Mouse (Mus musculus) intestine, embryonic 14.5 days (tissue): ENCODE measurements around the gene Fgfr2. TPM values are rescaled to one million over a fixed set of nuclear protein-coding genes. Genes with fewer than 3 reads are reported as not detected.

Source experiments
- ATAC-seq: fragments of 200-750 bp; cut with Nextera tagmentation; replicated peaks from 2 replicates; pipeline ENCODE4 v1.8.0; 2017; ENCODE audit warnings: low read depth, moderate number of reproducible peaks, moderate TSS enrichment, moderate library complexity; ENCODE audit not compliant: low FRiP score, low TSS enrichment
- DNase-seq: peaks from one replicate; pipeline ENCODE4 v3.0.0-alpha.2; 2018; ENCODE audit warnings: low spot score
- H3K27ac ChIP-seq: fragments of 300-500 bp; sonication (generic); 2 replicates; pipeline ENCODE4 v1.5.1; 2014; ENCODE audit warnings: low read depth, mild to moderate bottlenecking, control low read depth
- H3K27me3 ChIP-seq: fragments of 300-500 bp; sonication (generic); replicated peaks from 2 replicates; pipeline ENCODE4 v1.6.1; 2014; ENCODE audit warnings: low read length, control low read depth; ENCODE audit not compliant: control insufficient read depth, insufficient read depth
- H3K36me3 ChIP-seq: fragments of 300-500 bp; sonication (generic); 2 replicates; pipeline ENCODE4 v1.6.1; 2014; ENCODE audit warnings: low read length, control low read depth; ENCODE audit not compliant: control insufficient read depth, insufficient read depth
- H3K4me1 ChIP-seq: fragments of 300-500 bp; sonication (generic); replicated peaks from 2 replicates; pipeline ENCODE4 v1.6.1; 2014; ENCODE audit warnings: low read length, control low read depth, mixed read lengths; ENCODE audit not compliant: control insufficient read depth, insufficient read depth
- H3K4me2 ChIP-seq: fragments of 300-500 bp; sonication (generic); 2 replicates; pipeline ENCODE4 v1.6.1; 2014; ENCODE audit warnings: low read length
- H3K4me3 ChIP-seq: fragments of 300-500 bp; sonication (generic); 2 replicates; pipeline ENCODE4 v1.5.1; 2014; ENCODE audit warnings: low read depth, low read length, control low read depth, mixed read lengths
- H3K9ac ChIP-seq: fragments of 300-500 bp; sonication (generic); 2 replicates; pipeline ENCODE4 v1.6.1; 2014; ENCODE audit warnings: mild to moderate bottlenecking, low read length
- H3K9me3 ChIP-seq: fragments of 300-500 bp; sonication (generic); 2 replicates; pipeline ENCODE4 v1.6.1; 2016; ENCODE audit warnings: low read length, control low read depth; ENCODE audit not compliant: control insufficient read depth
- WGBS: fragments of 180-500 bp; shearing (Covaris S2); extraction: QIAGEN DNeasy Blood & Tissue Kit; methylation state at CpG from one replicate; pipeline ENCODE4 v1.1.7; 2014; 5-methylcytosine and 5-hydroxymethylcytosine counted together
- polyA plus RNA-seq: library from polyadenylated mRNA; unstranded; fragments of >200 nt; fragmentation: Nextera tagmentation; extraction: Ambion mirVana; gene quantifications from 2 replicates; pipeline ENCODE4 v1.2.1, GENCODE M21; 2014

The Fgfr2 gene
- polyA plus RNA-seq, 1 experiment from 2014 or later = 105 TPM

GRCm38 (mm10) chr7:132704310-132704875 lies 418.8 kb downstream of the Fgfr2 start:
- no peak for ATAC-seq

DNA sequence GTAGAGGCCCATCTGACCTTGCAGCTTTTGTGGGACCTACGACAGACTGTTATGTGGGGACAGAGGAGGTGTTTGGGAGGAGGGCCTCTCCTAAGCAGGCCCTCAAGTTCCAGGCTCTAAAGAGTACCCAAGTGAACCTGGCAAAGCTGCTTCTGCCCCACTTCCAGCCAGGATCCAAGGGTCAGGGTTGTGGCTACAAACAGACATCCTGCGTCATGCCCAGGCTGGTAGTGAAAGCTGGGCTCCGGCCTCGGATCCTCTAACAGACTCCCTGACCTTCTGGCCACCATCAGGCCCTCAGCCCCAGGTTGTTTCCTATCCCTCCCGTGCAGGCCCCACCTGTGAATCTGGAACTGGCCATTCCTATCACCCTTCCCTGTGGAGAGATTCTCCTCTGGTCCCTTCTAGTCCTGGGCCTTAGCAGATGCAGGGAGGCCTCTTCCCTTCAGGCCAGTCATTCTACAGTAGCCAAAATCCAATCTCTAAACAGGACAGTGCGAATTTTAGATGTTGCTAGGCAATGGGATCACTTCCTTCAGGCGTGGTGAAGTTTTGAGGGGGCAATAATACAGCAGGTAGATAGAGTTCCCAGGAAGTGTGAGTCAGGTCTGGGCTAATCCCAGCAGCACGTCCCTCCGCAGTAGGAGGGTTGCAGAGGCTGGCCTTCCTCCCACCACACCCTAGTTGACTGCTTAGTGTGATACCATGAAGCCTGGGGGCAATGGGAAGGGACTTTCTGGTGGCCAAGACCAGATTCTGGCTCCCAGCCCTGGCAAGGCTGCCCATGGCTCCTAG lies 419.4 kb downstream of the Fgfr2 start:
- 76% methylated on average over 9 of the region's 9 CpGs for WGBS
- no peaks in the 10 kb centered on the region for H3K27me3 ChIP-seq
- no peaks in the 10 kb centered on the region for H3K36me3 ChIP-seq
- H3K9ac ChIP-seq = no peak overlapping the region
- H3K4me3 ChIP-seq = no peak overlapping the region
- H3K9me3 ChIP-seq = no peaks in the 10 kb centered on the region
- H3K4me2 ChIP-seq = no peak overlapping the region
- no peak overlapping the region for H3K27ac ChIP-seq
- no peak for ATAC-seq
- no peak for DNase-seq
- no peaks in the 10 kb centered on the region for H3K4me1 ChIP-seq

More at GRCm38 (mm10) chr7:132704310-132704875, 418.8 kb downstream of the Fgfr2 start:
- H3K4me1 ChIP-seq = no peaks in the 10 kb centered on the region
- no peak overlapping the region for H3K4me3 ChIP-seq
- no peak overlapping the region for H3K9ac ChIP-seq
- H3K36me3 ChIP-seq = no peaks in the 10 kb centered on the region
- no peak overlapping the region for H3K4me2 ChIP-seq
- DNase-seq = no peak
- no peaks in the 10 kb centered on the region for H3K27me3 ChIP-seq
- WGBS = 94% methylated on average over 8 of the region's 8 CpGs
- no peaks in the 10 kb centered on the region for H3K9me3 ChIP-seq
- H3K27ac ChIP-seq = no peak overlapping the region

DNA sequence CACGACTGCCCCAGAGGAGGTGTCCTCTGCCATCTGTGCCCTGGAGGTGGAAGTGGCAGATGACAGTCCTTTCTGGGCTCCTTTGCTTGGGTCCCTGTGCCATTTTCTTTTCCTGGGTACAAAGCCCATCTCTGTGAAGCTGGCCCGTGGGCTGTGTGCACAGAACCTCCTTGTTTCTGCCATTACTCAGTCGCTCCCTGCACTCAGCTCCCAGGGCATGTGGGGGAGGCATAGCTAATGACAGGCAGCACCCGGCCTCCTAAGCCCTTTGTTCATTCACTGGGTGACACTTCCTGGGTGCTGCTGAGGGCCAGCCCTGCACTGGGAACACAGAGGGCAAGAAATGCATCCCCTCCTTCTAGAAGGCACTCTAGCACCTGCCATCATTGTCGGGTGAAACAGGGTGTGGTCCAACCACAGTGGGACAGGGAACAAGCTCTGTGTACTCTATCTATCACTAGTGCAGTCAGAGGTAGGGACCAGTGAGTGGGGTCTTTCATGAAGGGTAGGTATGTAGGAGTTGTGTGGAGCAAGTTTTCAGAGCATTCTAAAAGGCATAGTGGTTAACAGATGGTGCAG lies 420.6 kb downstream of the Fgfr2 start:
- 71% methylated on average over 5 of the region's 5 CpGs for WGBS

DNA sequence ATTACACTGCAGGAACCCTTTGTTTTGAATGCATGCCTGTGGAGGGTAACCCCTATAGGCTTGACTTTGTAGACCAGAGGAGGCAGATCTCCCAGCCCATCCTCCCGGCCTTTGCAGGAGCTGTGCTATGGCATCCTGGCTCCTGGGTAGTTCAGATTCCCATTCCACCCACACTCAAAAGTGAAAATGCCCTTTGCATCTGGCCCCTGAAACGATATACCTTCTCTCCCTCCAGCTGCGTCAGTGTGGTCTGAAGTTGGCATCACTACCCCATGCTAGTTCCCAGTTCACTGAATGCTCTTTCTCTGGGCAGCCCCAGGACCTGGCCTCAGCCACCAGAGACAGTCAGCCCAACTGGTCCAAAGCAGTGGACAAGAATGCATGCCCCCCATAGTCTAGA lies 421.1 kb downstream of the Fgfr2 start:
- H3K27ac ChIP-seq = no peak overlapping the region
- DNase-seq (no peak), ATAC-seq (no peak)
- no peak overlapping the region for H3K4me2 ChIP-seq
- no peaks in the 10 kb centered on the region for H3K36me3 ChIP-seq
- H3K9me3 ChIP-seq = no peaks in the 10 kb centered on the region
- H3K27me3 ChIP-seq = no peaks in the 10 kb centered on the region
- no peaks in the 10 kb centered on the region for H3K4me1 ChIP-seq
- H3K4me3 ChIP-seq = no peak overlapping the region
- no peak overlapping the region for H3K9ac ChIP-seq
- 91% methylated on average over 3 of the region's 3 CpGs for WGBS

More for the DNA sequence above, 420.6 kb downstream of the Fgfr2 start:
- ATAC-seq (no peak), DNase-seq (no peak)
- Histone ChIP-seq H3K9me3 (no peaks in the 10 kb centered on the region), H3K36me3 (no peaks in the 10 kb centered on the region), H3K4me3 (no peak overlapping the region), H3K27me3 (no peaks in the 10 kb centered on the region), H3K9ac (no peak overlapping the region), H3K4me2 (no peak overlapping the region), H3K4me1 (no peaks in the 10 kb centered on the region), H3K27ac (no peak overlapping the region)

GRCm38 (mm10) chr7:132701412-132701811 lies 421.7 kb downstream of the Fgfr2 start:
- H3K9ac ChIP-seq = no peak overlapping the region
- ATAC-seq = no peak
- H3K36me3 ChIP-seq = no peaks in the 10 kb centered on the region
- H3K4me1 ChIP-seq = no peaks in the 10 kb centered on the region
- no peak for DNase-seq
- 65% methylated on average over 3 of the region's 3 CpGs for WGBS
- no peaks in the 10 kb centered on the region for H3K27me3 ChIP-seq
- no peak overlapping the region for H3K4me2 ChIP-seq
- no peaks in the 10 kb centered on the region for H3K9me3 ChIP-seq
- no peak overlapping the region for H3K4me3 ChIP-seq
- H3K27ac ChIP-seq = no peak overlapping the region

- H3K4me2 ChIP-seq = no peak overlapping the region
- DNase-seq (no peak), ATAC-seq (no peak)
- no peak overlapping the region for H3K4me3 ChIP-seq
- H3K9me3 ChIP-seq = no peaks in the 10 kb centered on the region
- no peaks in the 10 kb centered on the region for H3K36me3 ChIP-seq
- WGBS = 83% methylated on average over 4 of the region's 4 CpGs
- H3K9ac ChIP-seq = no peak overlapping the region
- no peak overlapping the region for H3K27ac ChIP-seq
- H3K27me3 ChIP-seq = no peaks in the 10 kb centered on the region
- H3K4me1 ChIP-seq = no peaks in the 10 kb centered on the region
These were observed 423.0 kb downstream of the Fgfr2 start for GRCm38 (mm10) chr7:132700107-132700506.

GRCm38 (mm10) chr7:132699639-132700038 lies 423.5 kb downstream of the Fgfr2 start:
- Histone ChIP-seq H3K27me3 (no peaks in the 10 kb centered on the region), H3K4me2 (no peak overlapping the region), H3K4me3 (no peak overlapping the region), H3K9ac (no peak overlapping the region), H3K36me3 (no peaks in the 10 kb centered on the region), H3K27ac (no peak overlapping the region), H3K9me3 (no peaks in the 10 kb centered on the region), H3K4me1 (no peaks in the 10 kb centered on the region)
- no peak for ATAC-seq
- DNase-seq = no peak

GRCm38 (mm10) chr7:132699165-132699564 lies 424.0 kb downstream of the Fgfr2 start:
- no peaks in the 10 kb centered on the region for H3K36me3 ChIP-seq
- H3K27me3 ChIP-seq = no peaks in the 10 kb centered on the region
- 67% methylated on average over 4 of the region's 4 CpGs for WGBS
- no peaks in the 10 kb centered on the region for H3K4me1 ChIP-seq
- no peak for ATAC-seq
- no peak overlapping the region for H3K4me2 ChIP-seq
- H3K9me3 ChIP-seq = no peaks in the 10 kb centered on the region
- no peak overlapping the region for H3K9ac ChIP-seq
- H3K27ac ChIP-seq = no peak overlapping the region
- DNase-seq = no peak
- no peak overlapping the region for H3K4me3 ChIP-seq
